Mouse (Mus musculus): ENCODE data around the gene Ms4a15. TPM values are rescaled to one million over a fixed set of nuclear protein-coding genes. Genes with fewer than 3 reads are reported as not detected.

Gene Ms4a15
- not detected in 2 replicates for total RNA-seq (2017)

GRCm38 (mm10) chr19:10993150-10993549 is at the start of gene Ms4a15:
Gene Ms4a15 (minus strand): TSS chr19:10993250.
- ATAC-seq (replicated peaks; ENCODE audit: low read depth, poor library complexity, severe bottlenecking) = no peak

- no peak for ATAC-seq (replicated peaks; ENCODE audit: low read depth, poor library complexity, severe bottlenecking)
Observed at GRCm38 (mm10) chr19:11037570-11037969, 44.5 kb upstream of the Ms4a15 start.

GRCm38 (mm10) chr19:11022382-11022781 is 29.3 kb upstream of the Ms4a15 start:
- ATAC-seq (replicated peaks; ENCODE audit: low read depth, poor library complexity, severe bottlenecking) = no peak

- no peak for ATAC-seq (replicated peaks; ENCODE audit: low read depth, poor library complexity, severe bottlenecking)
Observed at GRCm38 (mm10) chr19:11017891-11018290, 24.8 kb upstream of the Ms4a15 start, which contains the start of gene Ms4a18. Gene Ms4a18 (minus strand): TSS chr19:11018031.

GRCm38 (mm10) chr19:11017251-11017650 is 24.2 kb upstream of the Ms4a15 start:
- no peak for ATAC-seq (replicated peaks; ENCODE audit: low read depth, poor library complexity, severe bottlenecking)

GRCm38 (mm10) chr19:11015998-11016397 is 22.9 kb upstream of the Ms4a15 start:
- ATAC-seq (replicated peaks; ENCODE audit: low read depth, poor library complexity, severe bottlenecking) = no peak

GRCm38 (mm10) chr19:11015468-11015867 is 22.4 kb upstream of the Ms4a15 start:
- ATAC-seq (replicated peaks; ENCODE audit: low read depth, poor library complexity, severe bottlenecking) = no peak

- no peak for ATAC-seq (replicated peaks; ENCODE audit: low read depth, poor library complexity, severe bottlenecking)
Observed at GRCm38 (mm10) chr19:10991911-10992310, 1.1 kb downstream of the Ms4a15 start.

- ATAC-seq (replicated peaks; ENCODE audit: low read depth, poor library complexity, severe bottlenecking) = no peak
Observed at GRCm38 (mm10) chr19:10990751-10991150, 2.3 kb downstream of the Ms4a15 start.

- ATAC-seq (replicated peaks; ENCODE audit: low read depth, poor library complexity, severe bottlenecking) = no peak
Observed at GRCm38 (mm10) chr19:10988563-10988962, 4.5 kb downstream of the Ms4a15 start.

- ATAC-seq (replicated peaks; ENCODE audit: low read depth, poor library complexity, severe bottlenecking) = no peak
Observed at GRCm38 (mm10) chr19:10985889-10986288, 7.2 kb downstream of the Ms4a15 start.

- ATAC-seq (replicated peaks; ENCODE audit: low read depth, poor library complexity, severe bottlenecking) = no peak
Observed at GRCm38 (mm10) chr19:10984551-10984950, 8.5 kb downstream of the Ms4a15 start.

GRCm38 (mm10) chr19:10983146-10983545 is 9.9 kb downstream of the Ms4a15 start:
- ATAC-seq (replicated peaks; ENCODE audit: low read depth, poor library complexity, severe bottlenecking) = no peak; the same call in 1 of the 2 replicates

GRCm38 (mm10) chr19:10980210-10980609 is 12.8 kb downstream of the Ms4a15 start:
- ATAC-seq (replicated peaks; ENCODE audit: low read depth, poor library complexity, severe bottlenecking) = no peak

- peak; percentile 97 for ATAC-seq (replicated peaks; ENCODE audit: low read depth, poor library complexity, severe bottlenecking)
Observed at GRCm38 (mm10) chr19:10979184-10980168, 13.6 kb downstream of the Ms4a15 start.

GRCm38 (mm10) chr19:10976318-10976717 is 16.7 kb downstream of the Ms4a15 start:
- ATAC-seq (replicated peaks; ENCODE audit: low read depth, poor library complexity, severe bottlenecking) = no peak

- no peak for ATAC-seq (replicated peaks; ENCODE audit: low read depth, poor library complexity, severe bottlenecking)
Observed at GRCm38 (mm10) chr19:10975187-10975586, 17.9 kb downstream of the Ms4a15 start.

GRCm38 (mm10) chr19:10974238-10974865 is 18.7 kb downstream of the Ms4a15 start, which contains the start of gene Ms4a10:
Gene Ms4a10 (minus strand): TSS chr19:10974670.
- ATAC-seq (replicated peaks; ENCODE audit: low read depth, poor library complexity, severe bottlenecking) = no peak

- ATAC-seq (replicated peaks; ENCODE audit: low read depth, poor library complexity, severe bottlenecking) = no peak
Observed at GRCm38 (mm10) chr19:10973187-10973586, 19.9 kb downstream of the Ms4a15 start.

GRCm38 (mm10) chr19:10972660-10973059 is 20.4 kb downstream of the Ms4a15 start:
- no peak for ATAC-seq (replicated peaks; ENCODE audit: low read depth, poor library complexity, severe bottlenecking)

GRCm38 (mm10) chr19:10970457-10970856 is 22.6 kb downstream of the Ms4a15 start:
- ATAC-seq (replicated peaks; ENCODE audit: low read depth, poor library complexity, severe bottlenecking) = 0 out of 2 replicates have a peak, but pooled peaks have one; percentile 15

All from common myeloid progenitor, adult 5-6 weeks (primary cell).